Mouse (Mus musculus): ENCODE measurements around the gene Zfp985.
"Not testable (repeated sequence)": the region's sequence is repeated elsewhere in the genome, so short reads cannot be mapped to it uniquely, and the experiment has no call there.

Gene Zfp985

DNA sequence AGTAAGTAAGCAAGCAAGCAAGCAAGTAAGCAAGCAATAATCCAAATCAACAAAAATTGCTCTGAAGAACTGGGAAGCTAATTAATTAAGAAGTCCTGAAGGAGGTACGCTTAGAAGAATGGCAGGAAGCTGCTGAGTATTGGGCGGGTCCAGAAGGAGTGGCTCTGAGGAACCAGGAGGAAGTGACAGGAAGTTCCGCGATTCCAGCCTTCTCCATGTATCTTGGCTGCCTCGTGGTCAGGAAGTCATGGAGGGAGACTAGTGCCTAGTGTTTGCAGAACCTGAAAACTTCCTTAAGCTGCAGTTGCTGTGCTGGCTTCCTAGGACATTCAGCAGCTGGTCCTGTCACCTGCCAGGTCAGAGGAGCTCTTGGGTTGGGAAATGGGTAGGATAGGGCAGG is at the start of gene Zfp985:
Gene Zfp985 (plus strand): TSS at position 207 of the 400 bp plus-strand sequence.
- DNase-seq (ENCODE audit: low spot score): not testable (repeated sequence)

GRCm38 (mm10) chr4:147509174-147509573 is 43.9 kb upstream of the Zfp985 start:
- no peak for DNase-seq (ENCODE audit: low spot score)

DNA sequence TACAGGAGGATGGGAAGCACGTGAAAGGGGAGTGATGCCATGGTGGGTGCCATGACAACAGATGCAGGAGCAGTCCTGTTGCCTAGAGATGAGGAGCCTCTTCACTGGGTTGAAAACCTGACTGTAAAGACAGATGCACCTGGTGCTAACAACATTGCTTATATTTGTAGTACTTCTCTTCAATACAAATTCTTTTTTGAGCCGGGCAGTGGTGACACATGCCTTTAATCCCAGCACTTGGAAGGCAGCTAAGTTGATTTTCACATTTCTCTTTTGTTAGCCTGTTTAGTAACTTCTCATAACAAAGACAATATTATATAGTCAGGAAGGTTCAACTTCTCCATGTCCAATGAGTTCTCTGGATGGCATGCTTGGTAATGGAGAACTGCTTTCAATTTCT is 34.1 kb upstream of the Zfp985 start:
- DNase-seq (ENCODE audit: low spot score): no peak

DNA sequence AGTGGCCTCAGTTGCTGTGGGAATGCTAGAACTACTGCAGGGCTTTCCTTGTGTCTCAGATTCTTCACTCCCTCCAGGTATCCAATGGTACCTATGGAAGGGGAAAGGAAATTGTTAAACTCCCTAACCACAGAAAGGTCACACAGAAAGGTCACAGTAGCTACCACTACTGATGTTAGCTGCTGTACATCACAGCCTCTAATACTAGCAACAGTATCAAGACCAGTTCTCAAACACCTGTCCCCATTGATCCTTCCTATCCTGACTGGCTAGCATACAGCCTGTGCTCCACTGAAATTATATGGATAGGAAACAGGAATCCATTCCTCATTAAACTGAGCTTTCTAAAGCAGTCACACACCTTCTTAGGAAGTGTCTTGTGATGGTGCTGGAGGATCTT is 33.0 kb upstream of the Zfp985 start:
- no peak for DNase-seq (ENCODE audit: low spot score)

GRCm38 (mm10) chr4:147525125-147525524 is 28.0 kb upstream of the Zfp985 start:
- no peak for DNase-seq (ENCODE audit: low spot score)

- DNase-seq (ENCODE audit: low spot score): no peak
Measured at GRCm38 (mm10) chr4:147530366-147530765, 22.7 kb upstream of the Zfp985 start.

- DNase-seq (ENCODE audit: low spot score): not testable (repeated sequence)
Measured at GRCm38 (mm10) chr4:147535916-147536315, 17.2 kb upstream of the Zfp985 start.

DNA sequence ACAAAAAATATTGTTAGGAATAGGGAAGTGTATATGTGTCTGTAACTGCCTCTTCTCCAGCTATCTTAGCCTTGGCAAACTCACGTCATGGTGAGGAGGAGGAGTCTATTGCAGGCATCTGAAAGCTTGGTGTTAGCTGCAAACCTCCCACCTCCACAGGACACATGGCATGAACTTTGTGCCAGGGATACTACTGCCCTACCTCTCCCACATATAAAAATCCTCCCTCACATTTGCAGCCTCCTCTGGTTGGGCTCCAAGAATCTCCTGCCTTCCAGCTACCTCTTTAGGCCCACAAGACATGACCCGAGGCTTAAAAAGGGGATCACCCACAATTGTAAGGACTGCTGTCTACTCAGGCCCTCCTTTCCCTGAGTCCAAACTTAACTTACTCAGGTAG is 15.4 kb upstream of the Zfp985 start:
- DNase-seq (ENCODE audit: low spot score): no peak

- DNase-seq (ENCODE audit: low spot score): not testable (repeated sequence)
Measured at GRCm38 (mm10) chr4:147539918-147540317, 13.2 kb upstream of the Zfp985 start, which contains the start of gene Gm16503. Gene Gm16503 (plus strand): TSS chr4:147540218.

GRCm38 (mm10) chr4:147541105-147541504 is 12.0 kb upstream of the Zfp985 start:
- DNase-seq (ENCODE audit: low spot score): no peak

- not testable (repeated sequence) for DNase-seq (ENCODE audit: low spot score)
Measured at GRCm38 (mm10) chr4:147554361-147554760, 1.3 kb downstream of the Zfp985 start.

GRCm38 (mm10) chr4:147556921-147557320 is 3.8 kb downstream of the Zfp985 start:
- not testable (repeated sequence) for DNase-seq (ENCODE audit: low spot score)

DNA sequence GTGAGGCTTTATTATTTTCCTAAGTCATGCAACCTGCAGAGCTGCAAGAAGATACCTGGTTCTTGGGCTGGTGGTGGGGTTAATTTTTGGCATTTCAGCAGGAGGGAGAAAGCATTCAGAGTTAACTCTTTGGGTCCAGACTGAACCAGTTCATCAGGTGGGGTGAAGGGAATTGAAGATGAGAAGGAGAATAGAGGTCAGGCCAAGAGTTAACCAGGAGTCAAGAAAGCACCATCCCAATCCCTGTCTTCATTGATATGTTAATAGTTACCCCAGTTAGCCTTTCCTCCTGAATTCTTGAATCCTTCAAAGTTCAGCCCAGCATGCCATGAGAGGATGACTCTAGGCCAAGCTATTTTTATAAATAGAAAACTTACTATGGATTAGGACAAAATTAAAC is 4.9 kb downstream of the Zfp985 start:
- DNase-seq (ENCODE audit: low spot score): not testable (repeated sequence)

- not testable (repeated sequence) for DNase-seq (ENCODE audit: low spot score)
Measured at GRCm38 (mm10) chr4:147559096-147559495, 6.0 kb downstream of the Zfp985 start.

DNA sequence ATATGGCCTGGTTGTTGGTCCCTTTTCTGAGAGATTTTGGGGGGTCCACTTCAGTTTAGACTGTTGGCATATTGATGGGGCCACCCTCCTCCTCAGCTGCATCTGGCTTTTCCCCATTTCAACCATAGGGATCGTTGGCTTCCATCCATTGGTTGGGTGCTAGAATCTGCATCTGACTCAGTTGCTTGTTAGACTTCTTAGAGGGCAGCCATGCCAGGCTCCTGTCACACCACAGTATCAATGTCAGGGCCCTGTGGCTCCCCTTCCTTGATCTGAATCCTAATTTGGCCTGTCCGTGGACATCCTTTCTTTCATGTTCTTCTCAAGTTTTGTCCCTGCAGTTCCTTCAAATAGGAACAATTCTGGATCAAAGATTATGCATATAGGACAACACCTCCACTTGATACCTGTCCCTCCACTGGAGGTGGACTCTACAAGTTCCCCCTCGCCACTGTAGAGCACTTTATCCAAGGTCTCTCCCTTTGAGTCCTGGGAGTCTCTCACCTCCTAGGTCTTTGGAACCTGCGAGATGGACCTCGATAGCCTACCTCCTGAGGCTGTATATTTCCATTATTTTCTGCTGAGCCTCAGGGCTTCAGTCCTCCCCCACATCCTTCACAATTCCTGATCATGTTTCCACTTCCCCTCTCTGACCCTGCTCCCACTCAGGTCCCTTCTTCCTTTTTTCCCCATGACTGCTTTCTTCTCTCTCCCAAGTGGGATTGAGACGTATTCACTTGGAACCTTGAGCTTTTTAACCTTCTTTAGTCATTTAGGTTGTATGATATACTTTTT is 12.5 kb downstream of the Zfp985 start:
- no peak for DNase-seq (ENCODE audit: low spot score)

- DNase-seq (ENCODE audit: low spot score): not testable (repeated sequence)
Measured at GRCm38 (mm10) chr4:147571156-147571555, 18.1 kb downstream of the Zfp985 start.

- not testable (repeated sequence) for DNase-seq (ENCODE audit: low spot score)
Measured at GRCm38 (mm10) chr4:147579371-147579770, 26.3 kb downstream of the Zfp985 start.

GRCm38 (mm10) chr4:147586511-147587473 is 33.7 kb downstream of the Zfp985 start:
- DNase-seq (ENCODE audit: low spot score): no peak

GRCm38 (mm10) chr4:147594630-147595029 is 41.6 kb downstream of the Zfp985 start:
- DNase-seq (ENCODE audit: low spot score): not testable (repeated sequence)

GRCm38 (mm10) chr4:147597685-147598084 is 44.6 kb downstream of the Zfp985 start:
- DNase-seq (ENCODE audit: low spot score): no peak

DNA sequence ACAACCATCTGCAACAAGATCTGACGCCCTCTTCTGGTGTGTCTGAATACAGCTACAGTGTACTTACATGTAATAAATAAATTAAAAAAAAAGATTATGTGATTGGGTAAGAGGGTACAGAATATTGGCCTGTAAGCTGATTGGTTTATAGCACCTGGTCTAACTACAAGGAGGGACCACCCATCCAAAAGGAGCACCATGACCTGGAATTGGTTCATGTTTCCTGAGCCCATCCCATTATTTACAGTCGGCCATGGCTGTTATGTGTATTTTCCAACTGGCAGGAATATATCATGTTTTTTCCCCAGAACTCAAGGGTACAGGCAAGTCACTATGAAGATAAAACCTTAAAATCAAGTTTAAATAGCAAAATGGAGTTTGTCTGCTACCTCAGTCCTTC is 45.8 kb downstream of the Zfp985 start:
- no peak for DNase-seq (ENCODE audit: low spot score)

DNA sequence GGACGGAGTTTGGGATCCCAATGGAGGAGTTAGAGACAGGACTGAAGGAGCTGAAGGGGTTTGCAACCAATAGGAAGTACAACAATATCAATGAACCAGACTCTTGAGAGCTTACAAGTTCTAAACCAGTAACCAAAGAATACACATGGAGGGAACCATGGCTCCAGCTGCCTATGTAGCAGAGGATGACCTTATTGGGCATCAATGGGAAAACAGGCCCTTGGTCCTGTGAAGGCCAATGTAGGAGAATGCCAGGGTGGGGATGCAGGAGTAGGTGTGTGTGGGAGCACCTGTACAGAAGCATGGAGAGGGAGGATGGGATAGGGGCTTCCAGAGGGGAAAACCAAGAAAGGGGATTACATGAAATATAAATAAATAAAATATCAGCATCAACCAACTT is 48.8 kb downstream of the Zfp985 start:
- DNase-seq (ENCODE audit: low spot score): no peak

DNA sequence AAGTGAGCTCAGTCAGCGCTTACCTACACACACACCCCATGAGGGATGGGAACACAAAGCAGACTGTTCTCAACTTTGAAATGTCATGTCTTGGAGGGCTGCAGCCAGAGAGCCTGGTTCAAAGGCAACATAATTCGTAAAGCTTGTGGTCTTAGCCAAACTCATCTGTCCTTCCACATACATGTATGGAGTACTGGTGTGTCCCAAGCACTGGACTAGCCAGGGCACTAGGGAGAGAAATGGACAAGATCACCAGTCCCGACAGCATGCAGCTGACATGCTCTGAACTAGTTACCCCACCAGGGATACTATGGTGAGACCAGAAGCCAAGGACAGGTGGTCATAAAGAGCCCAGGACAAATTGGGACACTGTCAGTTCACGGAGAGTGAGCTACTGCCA is 50.7 kb downstream of the Zfp985 start:
- no peak for DNase-seq (ENCODE audit: low spot score)
